Mouse (Mus musculus): ENCODE data around the gene Dynll2. TPM values are rescaled to one million over a fixed set of nuclear protein-coding genes. Genes with fewer than 3 reads are reported as not detected.
A peak's percentile ranks its signal among the peaks of the same experiment; 100 is the strongest.
"Not testable (repeated sequence)": the region's sequence is repeated elsewhere in the genome, so short reads cannot be mapped to it uniquely, and the experiment has no call there.

Gene Dynll2
- polyA plus RNA-seq, 1 experiment from 2014 or later = 11.2 TPM

GRCm38 (mm10) chr11:87986141-87986741 lies 1.1 kb downstream of the Dynll2 start:
- peaks cover 27% of the 10 kb centered on the region for H3K36me3 ChIP-seq
- H3K9me3 ChIP-seq (replicated peaks) = no peaks in the 10 kb centered on the region
- H3K9ac ChIP-seq = peak overlapping the region; percentile 90
- H3K27ac ChIP-seq = peak overlapping the region; percentile 90
- H3K4me1 ChIP-seq (replicated peaks) = peaks cover 39% of the 10 kb centered on the region
- H3K4me3 ChIP-seq (replicated peaks) = peak overlapping the region; percentile 76
- H3K27me3 ChIP-seq = no peaks in the 10 kb centered on the region
- H3K4me2 ChIP-seq = peak overlapping the region; percentile 86
- 3% methylated on average over 13 of the region's 13 CpGs for WGBS (ENCODE audit: insufficient replicate concordance)
- peak; percentile 47 for ATAC-seq (ENCODE audit: low read depth)
- peak; percentile 57 for DNase-seq

- Histone ChIP-seq H3K9me3 (replicated peaks) (no peaks in the 10 kb centered on the region), H3K9ac (peak overlapping the region; percentile 90), H3K4me3 (replicated peaks) (peak overlapping the region; percentile 76), H3K36me3 (peaks cover 32% of the 10 kb centered on the region), H3K4me1 (replicated peaks) (peaks cover 39% of the 10 kb centered on the region), H3K27me3 (no peaks in the 10 kb centered on the region), H3K27ac (peak overlapping the region; percentile 90), H3K4me2 (peak overlapping the region; percentile 86)
- no peak for ATAC-seq (ENCODE audit: low read depth)
- DNase-seq = no peak
- WGBS (ENCODE audit: insufficient replicate concordance) = 44% methylated on average over 9 of the region's 9 CpGs
Observed at GRCm38 (mm10) chr11:87985643-87986042, 1.7 kb downstream of the Dynll2 start.

DNA sequence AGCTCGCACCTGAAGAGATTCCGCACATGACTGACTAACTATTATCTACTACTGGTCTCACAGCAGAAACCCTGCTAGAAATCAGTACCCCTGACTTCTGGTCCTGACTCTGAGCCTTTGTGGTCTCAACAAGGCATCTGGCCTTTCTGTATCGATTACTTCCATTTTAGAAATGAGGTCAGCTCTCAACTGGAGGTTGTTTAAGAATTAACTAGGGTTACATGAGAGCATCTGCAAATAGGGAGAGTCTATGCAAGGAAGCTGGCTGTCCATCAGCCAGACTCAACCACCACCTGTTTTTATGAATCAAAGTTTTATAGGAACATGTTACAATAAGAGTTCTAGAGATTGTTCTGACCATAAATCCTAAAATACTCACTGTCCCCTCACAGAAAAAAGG lies 2.8 kb downstream of the Dynll2 start:
- no peak overlapping the region for H3K4me3 ChIP-seq (replicated peaks)
- peaks cover 39% of the 10 kb centered on the region for H3K4me1 ChIP-seq (replicated peaks)
- ATAC-seq (ENCODE audit: low read depth) = no peak
- H3K27ac ChIP-seq = no peak overlapping the region
- no peak for DNase-seq
- peak overlapping the region; percentile 86 for H3K4me2 ChIP-seq
- peaks cover 43% of the 10 kb centered on the region for H3K36me3 ChIP-seq
- H3K27me3 ChIP-seq = no peaks in the 10 kb centered on the region
- 0 out of 2 replicates have a peak overlapping the region, but pooled peaks have one; percentile 23 for H3K9ac ChIP-seq
- H3K9me3 ChIP-seq (replicated peaks) = no peaks in the 10 kb centered on the region
- WGBS (ENCODE audit: insufficient replicate concordance) = 74% methylated on average over 3 of the region's 3 CpGs

- H3K9ac ChIP-seq = no peak overlapping the region
- H3K9me3 ChIP-seq (replicated peaks) = no peaks in the 10 kb centered on the region
- DNase-seq (no peak), ATAC-seq (ENCODE audit: low read depth) (no peak)
- 67% methylated on average over 4 of the region's 4 CpGs for WGBS (ENCODE audit: insufficient replicate concordance)
- no peak overlapping the region for H3K4me2 ChIP-seq
- H3K4me1 ChIP-seq (replicated peaks) = peaks cover 7% of the 10 kb centered on the region
- no peak overlapping the region for H3K27ac ChIP-seq
- peaks cover 66% of the 10 kb centered on the region for H3K36me3 ChIP-seq
- H3K27me3 ChIP-seq = no peaks in the 10 kb centered on the region
- no peak overlapping the region for H3K4me3 ChIP-seq (replicated peaks)
Observed at GRCm38 (mm10) chr11:87978905-87979304, 8.4 kb downstream of the Dynll2 start.

DNA sequence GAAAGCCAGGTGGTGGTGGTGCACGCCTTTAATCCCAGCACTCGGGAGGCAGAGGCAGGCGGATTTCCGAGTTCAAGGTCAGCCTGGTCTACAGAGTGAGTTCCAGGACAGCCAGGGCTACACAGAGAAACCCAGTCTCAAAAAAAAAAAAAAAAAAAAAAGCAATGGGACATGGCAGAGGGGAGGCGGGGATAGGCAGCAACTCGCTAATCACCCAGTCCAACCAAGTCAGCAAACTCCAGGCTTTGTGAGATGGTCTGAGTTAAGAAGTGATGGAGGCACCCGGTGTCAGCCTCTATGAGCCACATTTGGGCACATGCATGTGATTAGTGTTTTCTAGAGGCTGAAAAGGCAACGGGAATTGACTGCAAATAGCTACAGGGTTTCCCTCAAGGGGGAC lies 10.3 kb downstream of the Dynll2 start:
- H3K4me1 ChIP-seq (replicated peaks); DNase-seq; H3K9me3 ChIP-seq (replicated peaks); H3K4me2 ChIP-seq; H3K27me3 ChIP-seq; H3K9ac ChIP-seq; H3K4me3 ChIP-seq (replicated peaks); H3K27ac ChIP-seq; ATAC-seq (ENCODE audit: low read depth): not testable (repeated sequence)
- H3K36me3 ChIP-seq = peaks cover 49% of the 10 kb centered on the region
- WGBS (ENCODE audit: insufficient replicate concordance) = 75% methylated on average over 8 of the region's 8 CpGs

DNA sequence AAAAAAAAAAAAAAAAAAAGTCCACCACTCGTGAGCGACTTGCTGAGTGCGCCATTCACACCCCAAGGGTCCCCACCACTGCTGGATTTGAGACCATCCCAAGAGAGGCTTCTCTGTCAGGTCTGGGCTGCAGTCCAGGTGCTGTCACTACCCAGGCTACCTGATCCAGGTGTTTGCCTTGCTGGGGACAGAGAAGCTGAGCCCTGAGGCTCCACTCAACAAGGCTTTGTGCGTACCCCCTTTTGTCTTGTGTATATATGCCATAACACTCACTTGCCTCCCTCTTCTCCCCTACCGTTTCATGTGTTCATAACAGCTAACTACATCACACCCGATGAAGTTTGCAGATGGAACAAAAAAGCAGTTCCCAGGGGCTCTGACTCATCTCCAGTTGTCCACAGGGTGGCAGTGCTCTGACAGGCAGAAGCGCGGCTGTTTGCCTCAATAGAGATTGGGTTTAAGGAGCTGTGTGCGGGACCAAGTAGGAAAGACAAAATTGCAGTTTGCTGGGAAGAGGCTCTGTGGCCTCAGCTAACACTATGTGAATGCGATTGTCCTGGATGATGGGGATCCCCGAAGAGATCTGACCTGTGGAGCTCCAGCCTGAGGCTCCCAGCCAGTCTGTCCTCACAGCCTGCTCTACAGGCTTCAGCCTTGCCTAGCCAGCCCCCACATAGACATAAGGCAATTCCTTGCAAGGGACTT lies 12.7 kb downstream of the Dynll2 start:
- DNase-seq (no peak), ATAC-seq (ENCODE audit: low read depth) (no peak)
- Histone ChIP-seq H3K27ac (no peak overlapping the region), H3K4me1 (replicated peaks) (peaks cover 3% of the 10 kb centered on the region; the same call in 1 of the 2 replicates), H3K4me2 (no peak overlapping the region), H3K36me3 (peaks cover 25% of the 10 kb centered on the region), H3K9ac (no peak overlapping the region), H3K9me3 (replicated peaks) (no peaks in the 10 kb centered on the region), H3K27me3 (peaks cover 18% of the 10 kb centered on the region), H3K4me3 (replicated peaks) (no peak overlapping the region)
- WGBS (ENCODE audit: insufficient replicate concordance) = 14% methylated on average over 11 of the region's 11 CpGs

- Histone ChIP-seq H3K27ac (no peak overlapping the region), H3K4me3 (replicated peaks) (no peak overlapping the region), H3K4me1 (replicated peaks) (peaks cover 6% of the 10 kb centered on the region; the same call in 1 of the 2 replicates), H3K9ac (no peak overlapping the region), H3K36me3 (peaks cover 16% of the 10 kb centered on the region; the same call in 1 of the 2 replicates), H3K27me3 (peaks cover 23% of the 10 kb centered on the region), H3K4me2 (no peak overlapping the region), H3K9me3 (replicated peaks) (no peaks in the 10 kb centered on the region)
- no peak for ATAC-seq (ENCODE audit: low read depth)
- DNase-seq = no peak
- WGBS (ENCODE audit: insufficient replicate concordance) = 37% methylated on average over 10 of the region's 10 CpGs
Observed at GRCm38 (mm10) chr11:87973559-87974305, 13.6 kb downstream of the Dynll2 start.

DNA sequence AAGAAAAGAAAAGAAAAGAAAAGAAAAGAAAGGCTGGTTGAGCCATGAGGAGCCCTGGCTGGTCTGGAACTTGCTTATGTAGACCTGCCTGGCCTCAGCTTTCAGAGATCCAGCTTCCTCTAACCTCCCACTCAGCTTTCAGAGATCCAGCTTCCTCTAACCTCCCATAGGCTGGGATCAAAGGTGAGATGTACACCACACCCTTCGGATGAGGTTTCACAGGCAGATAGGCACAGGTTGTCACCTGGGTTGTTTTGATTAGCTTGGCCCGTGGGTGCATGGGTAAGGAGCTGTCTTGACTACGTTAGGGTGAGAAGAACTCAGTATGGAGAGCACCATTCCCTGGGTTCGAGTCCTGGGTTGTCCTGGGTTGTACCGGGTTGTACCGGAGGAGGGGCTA lies 14.5 kb downstream of the Dynll2 start:
- Histone ChIP-seq H3K4me2 (no peak overlapping the region), H3K36me3 (peaks cover 7% of the 10 kb centered on the region; the same call in 1 of the 2 replicates), H3K4me3 (replicated peaks) (no peak overlapping the region), H3K9me3 (replicated peaks) (no peaks in the 10 kb centered on the region), H3K4me1 (replicated peaks) (peaks cover 12% of the 10 kb centered on the region), H3K9ac (no peak overlapping the region), H3K27me3 (peaks cover 23% of the 10 kb centered on the region), H3K27ac (no peak overlapping the region)
- no peak for ATAC-seq (ENCODE audit: low read depth)
- WGBS (ENCODE audit: insufficient replicate concordance) = 47% methylated on average over 6 of the region's 6 CpGs
- DNase-seq = no peak

GRCm38 (mm10) chr11:87968356-87969122 lies 18.8 kb downstream of the Dynll2 start:
- Histone ChIP-seq H3K4me2 (peak overlapping the region; percentile 37), H3K4me3 (replicated peaks) (no peak overlapping the region), H3K27me3 (peaks cover 23% of the 10 kb centered on the region), H3K27ac (no peak overlapping the region), H3K4me1 (replicated peaks) (peaks cover 12% of the 10 kb centered on the region), H3K9me3 (replicated peaks) (no peaks in the 10 kb centered on the region), H3K9ac (0 out of 2 replicates have a peak overlapping the region, but pooled peaks have one; percentile 17), H3K36me3 (no peaks in the 10 kb centered on the region)
- WGBS (ENCODE audit: insufficient replicate concordance) = 12% methylated on average over 18 of the region's 20 CpGs
- peak; percentile 29; the same call in 1 of the 2 replicates for ATAC-seq (ENCODE audit: low read depth)
- DNase-seq = no peak

- no peak overlapping the region for H3K27ac ChIP-seq
- ATAC-seq (ENCODE audit: low read depth) (no peak), DNase-seq (peak; percentile 66)
- no peaks in the 10 kb centered on the region for H3K9me3 ChIP-seq (replicated peaks)
- H3K36me3 ChIP-seq = no peaks in the 10 kb centered on the region
- peak overlapping the region; percentile 53 for H3K4me2 ChIP-seq
- H3K4me3 ChIP-seq (replicated peaks) = peak overlapping the region; percentile 7; the same call in 1 of the 2 replicates
- peaks cover 18% of the 10 kb centered on the region for H3K27me3 ChIP-seq
- H3K9ac ChIP-seq = no peak overlapping the region
- 1% methylated on average over 17 of the region's 17 CpGs for WGBS (ENCODE audit: insufficient replicate concordance)
- peaks cover 12% of the 10 kb centered on the region for H3K4me1 ChIP-seq (replicated peaks)
Observed at GRCm38 (mm10) chr11:87967692-87968289, 19.5 kb downstream of the Dynll2 start.
